24 mouse cellular contexts compared by ENCODE assay signal in the genomic region with DNA sequence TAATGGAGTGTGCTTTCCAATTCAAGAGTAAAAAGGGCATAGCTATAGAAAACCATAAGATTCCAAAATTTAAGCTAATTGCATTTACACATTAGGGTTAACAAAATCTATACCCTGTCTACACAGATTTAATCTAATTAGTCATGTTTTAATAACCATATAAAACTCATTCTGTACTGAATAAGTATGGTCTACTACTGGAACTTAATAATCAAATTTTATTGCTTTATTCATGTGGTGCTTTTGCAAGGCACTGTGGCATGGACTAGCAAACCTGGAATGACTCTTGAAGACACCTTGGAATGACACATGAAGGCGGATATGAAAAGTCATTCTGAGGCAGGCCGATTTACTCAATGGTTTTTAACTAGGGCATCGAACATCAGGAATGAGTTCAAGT. TPM values are rescaled to one million over a fixed set of nuclear protein-coding genes. Genes with fewer than 3 reads are reported as not detected.
DNase-seq lines count a peak whose midpoint lies in the region; ATAC-seq and TF ChIP-seq lines count a peak whose summit lies in the region.
"Had no signal": no experiment of that assay in that cellular context is flagged by ENCODE, and none has a peak within 500 bp of the region (broad histone marks: within the 10 kb centered on the region; RNA-seq: fewer than 3 reads in every experiment).

No protein-coding gene starts in this region.

- no peak for TF ChIP-seq CTCF in stomach, postnatal 0 days (IDR thresholded peaks at IDR 0.05; ENCODE audit: low read depth)

- no peak for ATAC-seq in heart, embryonic 13.5 days (ENCODE audit: extremely low read depth, insufficient number of reproducible peaks, low FRiP score, low TSS enrichment)
- ATAC-seq in stomach, embryonic 15.5 days (ENCODE audit: insufficient read depth, low FRiP score, low read depth), result no peak
- no peak for ATAC-seq in stomach, postnatal 0 days (ENCODE audit: low FRiP score, low TSS enrichment)
- no peak for ATAC-seq in liver, embryonic 12.5 days
- ATAC-seq in stomach, embryonic 16.5 days (ENCODE audit: insufficient read depth, low FRiP score), result no peak
- ATAC-seq: activated CD4-positive, CD25-positive, alpha-beta regulatory T cell, adult 4 months; midbrain, embryonic 15.5 days had no signal

- H3K36me3 ChIP-seq in heart, embryonic 13.5 days, result peaks cover 33% of the 10 kb centered on the region
- H3K36me3 ChIP-seq in stomach, embryonic 15.5 days, result peaks cover 6% of the 10 kb centered on the region; the same call in 1 of the 2 replicates
- H3K36me3 ChIP-seq in stomach, postnatal 0 days (ENCODE audit: control insufficient read depth, insufficient read depth, low read length), result no peaks in the 10 kb centered on the region
- peaks cover 38% of the 10 kb centered on the region for H3K36me3 ChIP-seq in liver, embryonic 12.5 days
- peaks cover 9% of the 10 kb centered on the region; the same call in 1 of the 2 replicates for H3K36me3 ChIP-seq in stomach, embryonic 16.5 days (ENCODE audit: control insufficient read depth, insufficient read depth, low read length)

- H3K4me2 ChIP-seq in heart, embryonic 13.5 days, result peak overlapping the region; percentile 86; the same call in 1 of the 2 replicates
- peak overlapping the region; percentile 60; the same call in 1 of the 2 replicates for H3K4me2 ChIP-seq in stomach, embryonic 15.5 days
- H3K4me2 ChIP-seq in stomach, postnatal 0 days (replicated peaks; ENCODE audit: low read depth), result no peak overlapping the region
- H3K4me2 ChIP-seq in liver, embryonic 12.5 days, result no peak overlapping the region; the same call in 1 of the 2 replicates
- H3K4me2 ChIP-seq in stomach, embryonic 16.5 days (ENCODE audit: low read depth, low read length), result peak overlapping the region; percentile 61; the same call in 1 of the 2 replicates

- no peak overlapping the region for H3K4me3 ChIP-seq in heart, embryonic 13.5 days
- H3K4me3 ChIP-seq in stomach, embryonic 15.5 days (replicated peaks), result no peak overlapping the region
- no peak overlapping the region for H3K4me3 ChIP-seq in stomach, postnatal 0 days (ENCODE audit: low read depth, low read length)
- peak overlapping the region; percentile 79; the same call in 1 of the 2 replicates for H3K4me3 ChIP-seq in liver, embryonic 12.5 days
- 0 out of 2 replicates have a peak overlapping the region, but pooled peaks have one; percentile 98 for H3K4me3 ChIP-seq in stomach, embryonic 16.5 days (replicated peaks; ENCODE audit: low read length)
- H3K4me3 ChIP-seq: midbrain, embryonic 15.5 days had no signal

- no peak for TF ChIP-seq EP300 in stomach, postnatal 0 days (optimal IDR thresholded peaks at IDR 0.05)

- no peaks in the 10 kb centered on the region for H3K9me3 ChIP-seq in heart, embryonic 13.5 days
- no peaks in the 10 kb centered on the region for H3K9me3 ChIP-seq in stomach, embryonic 15.5 days
- no peaks in the 10 kb centered on the region for H3K9me3 ChIP-seq in stomach, postnatal 0 days (ENCODE audit: control insufficient read depth, low read length)
- no peaks in the 10 kb centered on the region for H3K9me3 ChIP-seq in liver, embryonic 12.5 days (replicated peaks)
- H3K9me3 ChIP-seq in stomach, embryonic 16.5 days (replicated peaks; ENCODE audit: control insufficient read depth, low read length), result no peaks in the 10 kb centered on the region
- H3K9me3 ChIP-seq: G1E; hindbrain, embryonic 15.5 days; lung, embryonic 15.5 days; midbrain, embryonic 15.5 days; neural tube, embryonic 13.5 days had no signal

- H3K27me3 ChIP-seq in heart, embryonic 13.5 days (replicated peaks), result no peaks in the 10 kb centered on the region
- no peaks in the 10 kb centered on the region for H3K27me3 ChIP-seq in stomach, embryonic 15.5 days (replicated peaks)
- H3K27me3 ChIP-seq in stomach, postnatal 0 days (ENCODE audit: control insufficient read depth, insufficient read depth, low read length), result no peaks in the 10 kb centered on the region
- H3K27me3 ChIP-seq in liver, embryonic 12.5 days (replicated peaks), result no peaks in the 10 kb centered on the region
- H3K27me3 ChIP-seq in stomach, embryonic 16.5 days (ENCODE audit: control insufficient read depth, insufficient read depth, low read length), result no peaks in the 10 kb centered on the region
- H3K27me3 ChIP-seq: hindbrain, embryonic 15.5 days; lung, embryonic 15.5 days; midbrain, embryonic 15.5 days; neural tube, embryonic 13.5 days had no signal

- H3K27ac ChIP-seq in heart, embryonic 13.5 days (replicated peaks), result no peak overlapping the region
- H3K27ac ChIP-seq in stomach, embryonic 15.5 days, result no peak overlapping the region
- no peak overlapping the region for H3K27ac ChIP-seq in stomach, postnatal 0 days (replicated peaks)
- no peak overlapping the region for H3K27ac ChIP-seq in liver, embryonic 12.5 days
- H3K27ac ChIP-seq in stomach, embryonic 16.5 days (ENCODE audit: low read length), result no peak overlapping the region
- H3K27ac ChIP-seq: hindbrain, embryonic 15.5 days; lung, embryonic 15.5 days; midbrain, embryonic 15.5 days; neural tube, embryonic 13.5 days had no signal

- peaks cover 34% of the 10 kb centered on the region for H3K4me1 ChIP-seq in heart, embryonic 13.5 days
- 0 out of 2 replicates have a peak, but pooled peaks cover 3% of the 10 kb centered on the region for H3K4me1 ChIP-seq in stomach, embryonic 15.5 days
- no peaks in the 10 kb centered on the region for H3K4me1 ChIP-seq in stomach, postnatal 0 days (replicated peaks; ENCODE audit: control insufficient read depth, insufficient read depth)
- H3K4me1 ChIP-seq in liver, embryonic 12.5 days, result peaks cover 32% of the 10 kb centered on the region
- peaks cover 8% of the 10 kb centered on the region for H3K4me1 ChIP-seq in stomach, embryonic 16.5 days (ENCODE audit: control insufficient read depth, insufficient read depth, low read length)

- DNase-seq in heart, adult 18-20 months, result no peak
- no peak for DNase-seq in stomach, postnatal 0 days (ENCODE audit: low spot score)
- no peak for DNase-seq in layer of hippocampus, adult 18-20 months (ENCODE audit: low spot score in 2 of 2)
- no peak for DNase-seq in spleen, postnatal 36 days (ENCODE audit: low spot score in 2 of 2)
- DNase-seq: adrenal gland, postnatal 10 days; cerebellum, adult 2 months; cerebellum, postnatal 25 days; embryo, embryonic 11 days; kidney, adult 9 months; kidney, postnatal 25 days; layer of hippocampus, postnatal 36 days; lung, postnatal 4 days; retina, postnatal 1 day; right cerebral cortex, postnatal 25 days had no signal

- no peak overlapping the region for H3K9ac ChIP-seq in heart, embryonic 13.5 days
- H3K9ac ChIP-seq in stomach, embryonic 15.5 days, result no peak overlapping the region
- no peak overlapping the region for H3K9ac ChIP-seq in stomach, postnatal 0 days (ENCODE audit: low read length)
- 0 out of 2 replicates have a peak overlapping the region, but pooled peaks have one; percentile 90 for H3K9ac ChIP-seq in liver, embryonic 12.5 days
- H3K9ac ChIP-seq in stomach, embryonic 16.5 days (ENCODE audit: low read length), result no peak overlapping the region
- H3K9ac ChIP-seq: midbrain, embryonic 15.5 days had no signal

- 95% methylated on average over 3 of the region's 3 CpGs for WGBS in heart, embryonic 13.5 days
- WGBS in stomach, embryonic 15.5 days, result 96% methylated on average over 3 of the region's 3 CpGs
- WGBS in stomach, postnatal 0 days, result 95% methylated on average over 3 of the region's 3 CpGs
- 93% methylated on average over 3 of the region's 3 CpGs for WGBS in liver, embryonic 12.5 days (ENCODE audit: insufficient replicate concordance)
- WGBS in stomach, embryonic 16.5 days, result 93% methylated on average over 3 of the region's 3 CpGs

RNA-seq across cellular contexts. Expression of a gene that starts 2.2 kb away (rescaled TPM):
- 37.4 and 37.5 TPM in 2 replicates for polyA plus RNA-seq in heart, embryonic 13.5 days (2015; fragmentation: Nextera tagmentation; extraction: Ambion mirVana)
- total RNA-seq in heart, adult 18-20 months (2021), result 10 to 100 TPM; 35.8 to 43.2 TPM
- polyA plus RNA-seq in stomach, embryonic 15.5 days (2015; fragmentation: Nextera tagmentation; extraction: Ambion mirVana), result 48.1 and 55.6 TPM in 2 replicates
- polyA plus RNA-seq in stomach, postnatal 0 days (2015; fragmentation: Nextera tagmentation; extraction: Ambion mirVana), result 28.4 and 29.7 TPM in 2 replicates
- polyA plus RNA-seq in liver, embryonic 12.5 days (2016; fragmentation: Nextera tagmentation; extraction: Ambion mirVana), result 40.0 and 41.1 TPM in 2 replicates
- polyA plus RNA-seq in stomach, embryonic 16.5 days (2015; fragmentation: Nextera tagmentation; extraction: Ambion mirVana), result 47.5 and 51.3 TPM in 2 replicates
- total RNA-seq in layer of hippocampus, adult 18-20 months (2021), result 10 to 100 TPM; 44.1 to 48.3 TPM

RNA-seq across cellular contexts. Expression of a gene that starts 2.3 kb away (rescaled TPM):
- polyA plus RNA-seq in heart, embryonic 13.5 days (2015; fragmentation: Nextera tagmentation; extraction: Ambion mirVana), result 90.8 and 97.2 TPM in 2 replicates
- total RNA-seq in heart, adult 18-20 months (2021), result 10 to 100 TPM; 12.0 to 15.1 TPM
- 218 and 255 TPM in 2 replicates for polyA plus RNA-seq in stomach, embryonic 15.5 days (2015; fragmentation: Nextera tagmentation; extraction: Ambion mirVana)
- polyA plus RNA-seq in stomach, postnatal 0 days (2015; fragmentation: Nextera tagmentation; extraction: Ambion mirVana), result 166 and 175 TPM in 2 replicates
- 121 and 123 TPM in 2 replicates for polyA plus RNA-seq in liver, embryonic 12.5 days (2016; fragmentation: Nextera tagmentation; extraction: Ambion mirVana)
- 218 and 219 TPM in 2 replicates for polyA plus RNA-seq in stomach, embryonic 16.5 days (2015; fragmentation: Nextera tagmentation; extraction: Ambion mirVana)
- total RNA-seq in layer of hippocampus, adult 18-20 months (2021), result 10 to 100 TPM; 21.8 to 22.5 TPM

RNA-seq across cellular contexts. Expression of a gene that starts 53.0 kb away (rescaled TPM):
- 15.5 and 17.8 TPM in 2 replicates for polyA plus RNA-seq in heart, embryonic 13.5 days (2015; fragmentation: Nextera tagmentation; extraction: Ambion mirVana)
- total RNA-seq in heart, adult 18-20 months (2021), result 100 to 1,000 TPM; 119 to 120 TPM
- polyA plus RNA-seq in stomach, embryonic 15.5 days (2015; fragmentation: Nextera tagmentation; extraction: Ambion mirVana), result 19.4 and 20.3 TPM in 2 replicates
- polyA plus RNA-seq in stomach, postnatal 0 days (2015; fragmentation: Nextera tagmentation; extraction: Ambion mirVana), result 13.1 and 13.5 TPM in 2 replicates
- 15.3 and 17.0 TPM in 2 replicates for polyA plus RNA-seq in liver, embryonic 12.5 days (2016; fragmentation: Nextera tagmentation; extraction: Ambion mirVana)
- 18.1 and 20.1 TPM in 2 replicates for polyA plus RNA-seq in stomach, embryonic 16.5 days (2015; fragmentation: Nextera tagmentation; extraction: Ambion mirVana)
- 100 to 1,000 TPM; 146 to 147 TPM for total RNA-seq in layer of hippocampus, adult 18-20 months (2021)

Comparison
In these comparisons a context has a peak if more than half of its experiments do, and no peak if none do; other contexts are left out.
1. H3K4me2 ChIP-seq: peak in heart, embryonic 13.5 days (single experiment), stomach, embryonic 15.5 days (single experiment) and stomach, embryonic 16.5 days (single experiment); none in stomach, postnatal 0 days (single experiment) and liver, embryonic 12.5 days (single experiment).
2. H3K4me3 ChIP-seq: peak in liver, embryonic 12.5 days (single experiment) and stomach, embryonic 16.5 days (single experiment); none in heart, embryonic 13.5 days (single experiment), stomach, embryonic 15.5 days (single experiment) and stomach, postnatal 0 days (single experiment).